Comparison of ENCODE assay signal across 9 mouse cellular contexts in genomic region chr4:149166957-149167611, GRCm38 (mm10). TPM values are rescaled to one million over a fixed set of nuclear protein-coding genes. Genes with fewer than 3 reads are reported as not detected.
DNase-seq lines count a peak whose midpoint lies in the region; ATAC-seq and TF ChIP-seq lines count a peak whose summit lies in the region.
"Had no signal": no experiment of that assay in that cellular context is flagged by ENCODE, and none has a peak within 500 bp of the region (broad histone marks: within the 10 kb centered on the region; RNA-seq: fewer than 3 reads in every experiment).

No protein-coding gene starts in this region.

- no peak for TF ChIP-seq CTCF in CH12.LX (conservative IDR thresholded peaks at IDR 0.05 in 1 of 2, IDR thresholded peaks at IDR 0.05 in 1 of 2; ENCODE audit: low read depth in 2 of 2, low read length in 2 of 2)
- TF ChIP-seq CTCF in embryonic fibroblast, embryonic 13.5 days (IDR thresholded peaks at IDR 0.05; ENCODE audit: borderline replicate concordance, insufficient read depth, low read length): no peak
- TF ChIP-seq CTCF in hindbrain, postnatal 0 days (IDR thresholded peaks at IDR 0.05; ENCODE audit: low read depth): no peak

- TF ChIP-seq RAD21 in CH12.LX (IDR thresholded peaks at IDR 0.05; ENCODE audit: low read depth, low read length): no peak

- peaks cover 0 to 54% of the 10 kb centered on the region in 2 experiments; a peak in 2 of 4 replicates for H3K4me1 ChIP-seq in CH12.LX (ENCODE audit: control insufficient read depth in 1 of 2, insufficient read depth in 2 of 2)
- no peaks in the 10 kb centered on the region; the same call in 1 of the 2 replicates for H3K4me1 ChIP-seq in embryonic fibroblast, embryonic 13.5 days (ENCODE audit: control insufficient read depth, insufficient read depth, low read length)
- peaks cover 4% of the 10 kb centered on the region; the same call in 1 of the 2 replicates for H3K4me1 ChIP-seq in hindbrain, postnatal 0 days (ENCODE audit: insufficient read depth, low read length)
- peaks cover 72% of the 10 kb centered on the region for H3K4me1 ChIP-seq in liver, embryonic 15.5 days (replicated peaks)
- peaks cover 38% of the 10 kb centered on the region for H3K4me1 ChIP-seq in neural tube, embryonic 13.5 days (replicated peaks)

- H3K9me3 ChIP-seq in CH12.LX (replicated peaks; ENCODE audit: low read length): no peaks in the 10 kb centered on the region
- no peaks in the 10 kb centered on the region for H3K9me3 ChIP-seq in hindbrain, postnatal 0 days (ENCODE audit: low read length)
- no peaks in the 10 kb centered on the region for H3K9me3 ChIP-seq in liver, embryonic 15.5 days (replicated peaks)
- no peaks in the 10 kb centered on the region for H3K9me3 ChIP-seq in neural tube, embryonic 13.5 days

- H3K9ac ChIP-seq in CH12.LX (ENCODE audit: insufficient read depth, low read depth): peak overlapping the region; percentile 77
- H3K9ac ChIP-seq in hindbrain, postnatal 0 days (replicated peaks; ENCODE audit: low read length): peak overlapping the region; percentile 77; the same call in 1 of the 2 replicates
- peak overlapping the region; percentile 76 for H3K9ac ChIP-seq in liver, embryonic 15.5 days
- H3K9ac ChIP-seq in neural tube, embryonic 13.5 days: peak overlapping the region; percentile 85

- peak; percentile 72 for ATAC-seq in hindbrain, postnatal 0 days
- ATAC-seq in liver, embryonic 15.5 days (ENCODE audit: insufficient read depth): peak; percentile 20
- peak; percentile 55 for ATAC-seq in neural tube, embryonic 13.5 days (ENCODE audit: low read depth)

- peak; percentile 48; the same call in 1 of the 2 replicates for TF ChIP-seq POLR2A in CH12.LX (IDR thresholded peaks at IDR 0.05; ENCODE audit: low read depth, low read length)
- TF ChIP-seq POLR2A in embryonic fibroblast, embryonic 13.5 days (IDR thresholded peaks at IDR 0.05; ENCODE audit: low read depth, low read length): no peak; the same call in 1 of the 2 replicates

- no peak for TF ChIP-seq EP300 in CH12.LX (IDR thresholded peaks at IDR 0.05; ENCODE audit: low read length)

- 1% methylated on average over 27 of the region's 27 CpGs for WGBS in hindbrain, postnatal 0 days
- under 1% methylated on average over 27 of the region's 27 CpGs for WGBS in liver, embryonic 15.5 days (ENCODE audit: insufficient replicate concordance)
- WGBS in neural tube, embryonic 13.5 days: under 1% methylated on average over 27 of the region's 27 CpGs

- H3K36me3 ChIP-seq in CH12.LX (replicated peaks in 1 of 2; ENCODE audit: control insufficient read depth in 1 of 2, insufficient read depth in 1 of 2, low read length in 1 of 2): peaks cover 7 to 31% of the 10 kb centered on the region in 2 experiments
- H3K36me3 ChIP-seq in hindbrain, postnatal 0 days (ENCODE audit: insufficient read depth, low read length): peaks cover 6% of the 10 kb centered on the region; the same call in 1 of the 2 replicates
- H3K36me3 ChIP-seq in liver, embryonic 15.5 days (replicated peaks): peaks cover 5% of the 10 kb centered on the region
- H3K36me3 ChIP-seq in neural tube, embryonic 13.5 days: peaks cover 30% of the 10 kb centered on the region

- H3K27me3 ChIP-seq in CH12.LX (replicated peaks): no peaks in the 10 kb centered on the region
- H3K27me3 ChIP-seq in hindbrain, postnatal 0 days (ENCODE audit: insufficient read depth, low read length): no peaks in the 10 kb centered on the region
- H3K27me3 ChIP-seq in liver, embryonic 15.5 days: no peaks in the 10 kb centered on the region
- H3K27me3 ChIP-seq in neural tube, embryonic 13.5 days: no peaks in the 10 kb centered on the region

- peak overlapping the region; percentile 81 for H3K4me2 ChIP-seq in CH12.LX (ENCODE audit: insufficient read depth, low read depth, poor library complexity, severe bottlenecking)
- H3K4me2 ChIP-seq in hindbrain, postnatal 0 days (ENCODE audit: low read depth, low read length): peak overlapping the region; percentile 95
- peak overlapping the region; percentile 97 for H3K4me2 ChIP-seq in liver, embryonic 15.5 days
- peak overlapping the region; percentile 96 for H3K4me2 ChIP-seq in neural tube, embryonic 13.5 days

- H3K27ac ChIP-seq in CH12.LX (ENCODE audit: insufficient read depth, low read depth): peak overlapping the region; percentile 73
- H3K27ac ChIP-seq in embryonic fibroblast, embryonic 13.5 days (ENCODE audit: insufficient read depth, low read length): peak overlapping the region; percentile 75
- peak overlapping the region; percentile 77 for H3K27ac ChIP-seq in hindbrain, postnatal 0 days
- H3K27ac ChIP-seq in liver, embryonic 15.5 days (replicated peaks): peak overlapping the region; percentile 35
- H3K27ac ChIP-seq in neural tube, embryonic 13.5 days (replicated peaks): peak overlapping the region; percentile 71

- H3K79me2 ChIP-seq in CH12.LX (replicated peaks; ENCODE audit: control insufficient read depth, extremely low read depth, insufficient read depth, poor library complexity, severe bottlenecking): peaks cover 14% of the 10 kb centered on the region

- DNase-seq in A20 (ENCODE audit: low read depth, low spot score) (peak; percentile 85), CH12.LX (ENCODE audit: extremely low read depth) (peak; percentile 65)
- peak; percentile 45 for DNase-seq in hindbrain, postnatal 0 days (ENCODE audit: low spot score)
- no peak for DNase-seq in ovary, postnatal 36 days (ENCODE audit: low spot score)
- DNase-seq in ovary, postnatal 14 days (ENCODE audit: low spot score): no peak

- in situ Hi-C loops in CH12.LX (cut with MboI; ENCODE audit: low pct_ligation_motif_present, low pct_unique_long_range_greater_than_20kb, low sequenced_read_pairs): loop anchor here (25.0 kb wide), 1 partner anchor 545 kb away; the partner anchor contains the start of gene Pik3cd

- peak overlapping the region; percentile 81 to 95 (median 85) for H3K4me3 ChIP-seq in CH12.LX (replicated peaks in 1 of 3; ENCODE audit: low read depth in 2 of 3, low read length in 2 of 3, poor library complexity in 1 of 3)
- peak overlapping the region; percentile 84 for H3K4me3 ChIP-seq in embryonic fibroblast, embryonic 13.5 days (ENCODE audit: insufficient read depth, low read length)
- H3K4me3 ChIP-seq in hindbrain, postnatal 0 days (ENCODE audit: low read length): peak overlapping the region; percentile 82
- peak overlapping the region; percentile 77 for H3K4me3 ChIP-seq in liver, embryonic 15.5 days (replicated peaks)
- peak overlapping the region; percentile 63 for H3K4me3 ChIP-seq in neural tube, embryonic 13.5 days

- dilution Hi-C loops in CH12.LX (cut with MboI; ENCODE audit: extremely low pct_ligation_motif_present, extremely low pct_unique_long_range_greater_than_20kb, low sequenced_read_pairs): no loop called here

TF ChIP-seq in CH12.LX, 34 proteins besides CTCF, POLR2A, EP300 and RAD21 (continues in another document):
- TF ChIP-seq JUND (conservative IDR thresholded peaks at IDR 0.05; ENCODE audit: low read depth, low read length): no peak
- no peak for TF ChIP-seq E2F4 (IDR thresholded peaks at IDR 0.05; ENCODE audit: insufficient replicate concordance, low read depth, low read length)
- TF ChIP-seq BHLHE40 (IDR thresholded peaks at IDR 0.05; ENCODE audit: low read depth, low read length): peak; percentile 92
- peak; percentile 59; the same call in 1 of the 2 replicates for TF ChIP-seq TBP (conservative IDR thresholded peaks at IDR 0.05; ENCODE audit: low read depth, low read length)
- TF ChIP-seq UBTF (IDR thresholded peaks at IDR 0.05; ENCODE audit: low read depth, low read length): no peak
- TF ChIP-seq MAFK (IDR thresholded peaks at IDR 0.05; ENCODE audit: insufficient replicate concordance, low read length): no peak
- TF ChIP-seq MAX (IDR thresholded peaks at IDR 0.05; ENCODE audit: low read length): peak; percentile 94
- TF ChIP-seq GABPA (IDR thresholded peaks at IDR 0.05; ENCODE audit: insufficient replicate concordance, low read depth, low read length): no peak
- TF ChIP-seq ETS1 (conservative IDR thresholded peaks at IDR 0.05; ENCODE audit: low read depth, low read length): peak; percentile 54
- no peak for TF ChIP-seq MAZ (IDR thresholded peaks at IDR 0.05; ENCODE audit: low read depth, low read length)
- TF ChIP-seq TCF12 (IDR thresholded peaks at IDR 0.05; ENCODE audit: low read depth, low read length): peak; percentile 51; the same call in 1 of the 2 replicates
- TF ChIP-seq ELF1 (IDR thresholded peaks at IDR 0.05; ENCODE audit: low read depth, low read length): peak; percentile 57; the same call in 1 of the 2 replicates
- no peak for TF ChIP-seq USF1 (IDR thresholded peaks at IDR 0.05; ENCODE audit: low read depth, low read length)

RNA-seq across cellular contexts. Expression of gene Pgd, which starts 0.5 kb away (rescaled TPM):
- total RNA-seq in CH12.LX (2012; rRNA removed) (51.6 and 52.5 TPM in 2 replicates), CH12.LX (2014; rRNA removed) (41.6 and 50.1 TPM in 2 replicates)
- polyA plus RNA-seq in CH12.LX (2012; ENCODE audit: insufficient read length, low read depth): 251 and 277 TPM in 2 replicates
- 112 and 179 TPM in 2 replicates for polyA plus RNA-seq in embryonic fibroblast, embryonic 13.5 days (2011; ENCODE audit: insufficient read length, low read depth, missing spikeins)
- 24.9 and 36.3 TPM in 2 replicates for total RNA-seq in hindbrain, postnatal 0 days (2014; rRNA removed)
- polyA plus RNA-seq in hindbrain, postnatal 0 days (2015; fragmentation: Nextera tagmentation; extraction: Ambion mirVana): 94.8 and 95.0 TPM in 2 replicates
- polyA plus RNA-seq in liver, embryonic 15.5 days (2015; fragmentation: Nextera tagmentation; extraction: Ambion mirVana): 73.5 and 73.9 TPM in 2 replicates
- 114 and 117 TPM in 2 replicates for polyA plus RNA-seq in neural tube, embryonic 13.5 days (2015; fragmentation: Nextera tagmentation; extraction: Ambion mirVana)

RNA-seq across cellular contexts. Expression of gene Cenps, which starts 29.7 kb away (rescaled TPM):
- total RNA-seq in CH12.LX (2012; rRNA removed) (19.5 and 22.9 TPM in 2 replicates), CH12.LX (2014; rRNA removed) (43.7 and 47.9 TPM in 2 replicates)
- polyA plus RNA-seq in CH12.LX (2012; ENCODE audit: insufficient read length, low read depth): 74.6 and 94.0 TPM in 2 replicates
- polyA plus RNA-seq in embryonic fibroblast, embryonic 13.5 days (2011; ENCODE audit: insufficient read length, low read depth, missing spikeins): 7.3 and 8.9 TPM in 2 replicates
- 3.5 and 6.5 TPM in 2 replicates for total RNA-seq in hindbrain, postnatal 0 days (2014; rRNA removed)
- polyA plus RNA-seq in hindbrain, postnatal 0 days (2015; fragmentation: Nextera tagmentation; extraction: Ambion mirVana): 17.2 and 20.8 TPM in 2 replicates
- 9.8 and 12.4 TPM in 2 replicates for polyA plus RNA-seq in liver, embryonic 15.5 days (2015; fragmentation: Nextera tagmentation; extraction: Ambion mirVana)
- polyA plus RNA-seq in neural tube, embryonic 13.5 days (2015; fragmentation: Nextera tagmentation; extraction: Ambion mirVana): 21.1 and 21.9 TPM in 2 replicates

RNA-seq across cellular contexts. Expression of gene Cort, which starts 40.5 kb away (rescaled TPM):
- 0.50 and 0.59 TPM in 2 replicates for total RNA-seq in CH12.LX (2012; rRNA removed)
- not detected in 2 replicates for total RNA-seq in CH12.LX (2014; rRNA removed)
- 0.94 and 1.4 TPM in 2 replicates for polyA plus RNA-seq in CH12.LX (2012; ENCODE audit: insufficient read length, low read depth)
- polyA plus RNA-seq in embryonic fibroblast, embryonic 13.5 days (2011; ENCODE audit: insufficient read length, low read depth, missing spikeins): not detected in 2 replicates
- total RNA-seq in hindbrain, postnatal 0 days (2014; rRNA removed): 2.7 TPM in 1 of 2 replicates, not detected in the other
- 0.38 and 0.93 TPM in 2 replicates for polyA plus RNA-seq in hindbrain, postnatal 0 days (2015; fragmentation: Nextera tagmentation; extraction: Ambion mirVana)
- polyA plus RNA-seq in liver, embryonic 15.5 days (2015; fragmentation: Nextera tagmentation; extraction: Ambion mirVana): 0.14 TPM in 1 of 2 replicates, not detected in the other
- polyA plus RNA-seq in neural tube, embryonic 13.5 days (2015; fragmentation: Nextera tagmentation; extraction: Ambion mirVana): not detected in 2 replicates
- polyA plus RNA-seq: gonadal fat pad, adult 2 months had no signal

Comparison
In these comparisons a context has a peak if more than half of its experiments do, and no peak if none do; other contexts are left out.
1. DNase-seq: peak in A20 (single experiment), CH12.LX (single experiment) and hindbrain, postnatal 0 days (single experiment); none in ovary, postnatal 36 days (single experiment) and ovary, postnatal 14 days (single experiment).
2. ATAC-seq: peak in every context shown above with its lines; median percentile 72 in hindbrain, postnatal 0 days; 55 in neural tube, embryonic 13.5 days; 20 in liver, embryonic 15.5 days.
3. Peak in every context shown above with its lines, with median percentiles within 50 percentile points of each other: H3K27ac ChIP-seq, H3K4me2 ChIP-seq, H3K4me3 ChIP-seq and H3K9ac ChIP-seq.